Mouse (Mus musculus) hindbrain, postnatal 0 days (tissue): ENCODE data around the gene Mxra8. TPM values are rescaled to one million over a fixed set of nuclear protein-coding genes. Genes with fewer than 3 reads are reported as not detected.

Experiments
- ATAC-seq: fragments of 200-750 bp; cut with Nextera tagmentation; 2 replicates; pipeline ENCODE4 v1.8.0; 2017; ENCODE audit warnings: mild to moderate bottlenecking, moderate TSS enrichment, moderate library complexity
- DNase-seq: peaks from one replicate; pipeline ENCODE4 v3.0.0-alpha.2; 2015; ENCODE audit warnings: low spot score
- H3K27ac ChIP-seq: fragments of 300-500 bp; sonication (generic); 2 replicates; pipeline ENCODE4 v1.5.1; 2014; ENCODE audit warnings: mild to moderate bottlenecking
- H3K27me3 ChIP-seq: fragments of 300-500 bp; sonication (generic); 2 replicates; pipeline ENCODE4 v1.6.1; 2014; ENCODE audit warnings: low read length, mixed read lengths; ENCODE audit not compliant: insufficient read depth
- H3K36me3 ChIP-seq: fragments of 300-500 bp; sonication (generic); 2 replicates; pipeline ENCODE4 v1.6.1; 2014; ENCODE audit warnings: low read length, mixed read lengths; ENCODE audit not compliant: insufficient read depth
- H3K4me1 ChIP-seq: fragments of 300-500 bp; sonication (generic); 2 replicates; pipeline ENCODE4 v1.6.1; 2014; ENCODE audit warnings: antibody characterized with exemption, low read length, mixed read lengths; ENCODE audit not compliant: insufficient read depth
- H3K4me2 ChIP-seq: fragments of 300-500 bp; sonication (generic); 2 replicates; pipeline ENCODE4 v1.6.1; 2014; ENCODE audit warnings: low read depth, mild to moderate bottlenecking, low read length, moderate library complexity, mixed read lengths
- H3K4me3 ChIP-seq: fragments of 300-500 bp; sonication (generic); 2 replicates; pipeline ENCODE4 v1.5.1; 2014; ENCODE audit warnings: low read length
- H3K9ac ChIP-seq: fragments of 300-500 bp; sonication (generic); replicated peaks from 2 replicates; pipeline ENCODE4 v1.6.1; 2014; ENCODE audit warnings: mild to moderate bottlenecking, low read length, moderate library complexity, mixed read lengths
- H3K9me3 ChIP-seq: fragments of 300-500 bp; sonication (generic); 2 replicates; pipeline ENCODE4 v1.6.1; 2016; ENCODE audit warnings: low read length, mixed read lengths
- CTCF ChIP-seq: IDR thresholded peaks from 2 replicates; pipeline ENCODE4 v1.5.1; 2016; ENCODE audit warnings: antibody characterized with exemption, control low read depth, low read depth
- WGBS: fragments of 180-500 bp; shearing (Covaris S2); extraction: QIAGEN DNeasy Blood & Tissue Kit; methylation state at CpG from one replicate; pipeline ENCODE4 v1.1.7; 2014; 5-methylcytosine and 5-hydroxymethylcytosine counted together
- polyA plus RNA-seq: library from polyadenylated mRNA; unstranded; fragments of >200 nt; fragmentation: Nextera tagmentation; extraction: Ambion mirVana; gene quantifications from 2 replicates; pipeline ENCODE4 v1.2.1, GENCODE M21; 2015
- total RNA-seq: library from RNA; depleted of rRNA; stranded (reverse); fragments of >200 nt; gene quantifications from 2 replicates; pipeline ENCODE4 v1.2.3, GENCODE M21; 2014

Gene Mxra8
- total and polyA plus RNA-seq, 2 experiments from 2014 or later: 41.6 to 58.9 TPM

- ATAC-seq (no peak), DNase-seq (no peak)
- H3K9me3 ChIP-seq: no peaks in the 10 kb centered on the region
- H3K4me2 ChIP-seq: 0 out of 2 replicates have a peak overlapping the region, but pooled peaks have one; percentile 68
- no peak overlapping the region for H3K4me3 ChIP-seq
- H3K27ac ChIP-seq: no peak overlapping the region
- H3K27me3 ChIP-seq: no peaks in the 10 kb centered on the region
- WGBS: 84% methylated on average over 3 of the region's 3 CpGs
- H3K9ac ChIP-seq: no peak overlapping the region
- TF ChIP-seq CTCF: no peak
- peaks cover 9% of the 10 kb centered on the region for H3K36me3 ChIP-seq
- peaks cover 35% of the 10 kb centered on the region for H3K4me1 ChIP-seq
Observed at GRCm38 (mm10) chr4:155849792-155850451, 10.4 kb downstream of the Mxra8 start.

- Histone ChIP-seq H3K36me3 (peaks cover 23% of the 10 kb centered on the region), H3K4me2 (no peak overlapping the region), H3K4me3 (no peak overlapping the region), H3K9me3 (no peaks in the 10 kb centered on the region), H3K4me1 (peaks cover 33% of the 10 kb centered on the region), H3K9ac (no peak overlapping the region), H3K27ac (no peak overlapping the region), H3K27me3 (no peaks in the 10 kb centered on the region)
- WGBS: 95% methylated on average over 3 of the region's 3 CpGs
- DNase-seq: no peak
- ATAC-seq: no peak
- TF ChIP-seq CTCF: no peak
Observed at GRCm38 (mm10) chr4:155851368-155851767, 11.9 kb downstream of the Mxra8 start.

GRCm38 (mm10) chr4:155851951-155852411, 12.5 kb downstream of the Mxra8 start:
- ATAC-seq: no peak
- H3K4me3 ChIP-seq: no peak overlapping the region
- H3K4me1 ChIP-seq: peaks cover 27% of the 10 kb centered on the region
- no peaks in the 10 kb centered on the region for H3K9me3 ChIP-seq
- TF ChIP-seq CTCF: no peak
- no peaks in the 10 kb centered on the region for H3K27me3 ChIP-seq
- no peak overlapping the region for H3K27ac ChIP-seq
- peaks cover 29% of the 10 kb centered on the region for H3K36me3 ChIP-seq
- H3K4me2 ChIP-seq: no peak overlapping the region
- DNase-seq: no peak
- WGBS: 52% methylated on average over 2 of the region's 2 CpGs
- H3K9ac ChIP-seq: no peak overlapping the region

- no peak overlapping the region for H3K27ac ChIP-seq
- H3K4me3 ChIP-seq: no peak overlapping the region
- TF ChIP-seq CTCF: no peak
- H3K4me1 ChIP-seq: peaks cover 23% of the 10 kb centered on the region
- H3K9me3 ChIP-seq: no peaks in the 10 kb centered on the region
- H3K27me3 ChIP-seq: no peaks in the 10 kb centered on the region
- WGBS: 89% methylated on average over 9 of the region's 9 CpGs
- DNase-seq: no peak
- H3K9ac ChIP-seq: no peak overlapping the region
- peaks cover 38% of the 10 kb centered on the region for H3K36me3 ChIP-seq
- no peak overlapping the region for H3K4me2 ChIP-seq
- ATAC-seq: no peak
Observed at GRCm38 (mm10) chr4:155853421-155853820, 13.9 kb downstream of the Mxra8 start.

- DNase-seq (no peak), ATAC-seq (no peak)
- H3K4me2 ChIP-seq: no peak overlapping the region
- 94% methylated on average over 12 of the region's 12 CpGs for WGBS
- TF ChIP-seq CTCF: no peak
- no peaks in the 10 kb centered on the region for H3K27me3 ChIP-seq
- H3K4me1 ChIP-seq: peaks cover 7% of the 10 kb centered on the region; the same call in 1 of the 2 replicates
- H3K36me3 ChIP-seq: peaks cover 49% of the 10 kb centered on the region
- no peak overlapping the region for H3K9ac ChIP-seq
- no peak overlapping the region for H3K27ac ChIP-seq
- no peaks in the 10 kb centered on the region for H3K9me3 ChIP-seq
- no peak overlapping the region for H3K4me3 ChIP-seq
Observed at GRCm38 (mm10) chr4:155854991-155855390, 15.5 kb downstream of the Mxra8 start.

GRCm38 (mm10) chr4:155856071-155856470, 16.6 kb downstream of the Mxra8 start:
- no peak for TF ChIP-seq CTCF

GRCm38 (mm10) chr4:155856881-155857280, 17.4 kb downstream of the Mxra8 start:
- Histone ChIP-seq H3K36me3 (peaks cover 55% of the 10 kb centered on the region), H3K27me3 (no peaks in the 10 kb centered on the region)

More at GRCm38 (mm10) chr4:155856071-155856470, 16.6 kb downstream of the Mxra8 start:
- no peaks in the 10 kb centered on the region for H3K27me3 ChIP-seq
- no peak overlapping the region for H3K27ac ChIP-seq
- H3K4me1 ChIP-seq: no peaks in the 10 kb centered on the region
- H3K9me3 ChIP-seq: no peaks in the 10 kb centered on the region
- no peak for DNase-seq
- ATAC-seq: no peak
- peaks cover 52% of the 10 kb centered on the region for H3K36me3 ChIP-seq
- 92% methylated on average over 12 of the region's 12 CpGs for WGBS
- no peak overlapping the region for H3K4me3 ChIP-seq
- no peak overlapping the region for H3K4me2 ChIP-seq
- H3K9ac ChIP-seq: no peak overlapping the region

More at GRCm38 (mm10) chr4:155856881-155857280, 17.4 kb downstream of the Mxra8 start:
- Histone ChIP-seq H3K4me3 (no peak overlapping the region), H3K27ac (no peak overlapping the region), H3K4me2 (no peak overlapping the region), H3K4me1 (no peaks in the 10 kb centered on the region), H3K9ac (no peak overlapping the region), H3K9me3 (no peaks in the 10 kb centered on the region)
- TF ChIP-seq CTCF: no peak
- ATAC-seq: no peak
- 73% methylated on average over 3 of the region's 3 CpGs for WGBS
- no peak for DNase-seq
